Mouse (Mus musculus): Measurements from ENCODE around the gene Ccser1. TPM values are rescaled to one million over a fixed set of nuclear protein-coding genes. Genes with fewer than 3 reads are reported as not detected.

Ccser1 gene
- polyA plus RNA-seq, 1 experiment: not detected

GRCm38 (mm10) chr6:61300441-61300840 is 120.3 kb downstream of the Ccser1 start:
- Histone ChIP-seq H3K4me1 (ENCODE audit: control insufficient read depth, insufficient read depth, low read length) (no peaks in the 10 kb centered on the region), H3K4me3 (ENCODE audit: insufficient read depth, low read depth, low read length) (no peak overlapping the region), H3K27ac (ENCODE audit: insufficient read depth, low read depth, low read length) (no peak overlapping the region)
- WGBS: 87% methylated on average over 4 of the region's 4 CpGs
- TF ChIP-seq CTCF (IDR thresholded peaks at IDR 0.05; ENCODE audit: insufficient read depth, low read depth, low read length) (no peak), POLR2A (IDR thresholded peaks at IDR 0.05; ENCODE audit: insufficient read depth, low read depth, low read length) (no peak)

GRCm38 (mm10) chr6:61300975-61301374 is 120.9 kb downstream of the Ccser1 start:
- TF ChIP-seq CTCF (IDR thresholded peaks at IDR 0.05; ENCODE audit: insufficient read depth, low read depth, low read length) (no peak), POLR2A (IDR thresholded peaks at IDR 0.05; ENCODE audit: insufficient read depth, low read depth, low read length) (no peak)
- no peaks in the 10 kb centered on the region for H3K4me1 ChIP-seq (ENCODE audit: control insufficient read depth, insufficient read depth, low read length)
- WGBS: 75% methylated on average over 7 of the region's 7 CpGs

DNA sequence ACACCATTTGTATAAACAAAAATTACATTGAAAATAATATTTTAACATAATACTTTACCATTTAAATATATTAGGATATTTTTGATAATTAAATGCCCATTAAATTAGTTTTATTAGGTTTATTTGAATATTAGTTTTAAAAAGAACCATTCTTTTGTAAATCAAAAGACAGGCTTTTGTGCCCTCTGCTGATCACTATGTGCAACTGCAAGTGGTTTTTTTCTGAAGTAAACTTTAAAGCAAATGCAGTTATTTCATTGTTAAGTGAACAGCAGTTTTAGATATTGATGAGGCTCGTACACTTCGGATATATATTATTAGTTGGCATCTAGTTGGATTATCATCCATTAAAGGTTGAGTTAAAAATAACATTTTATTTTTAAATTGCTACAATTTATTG is 121.5 kb downstream of the Ccser1 start:
- Histone ChIP-seq H3K27ac (ENCODE audit: insufficient read depth, low read depth, low read length) (no peak overlapping the region), H3K4me3 (ENCODE audit: insufficient read depth, low read depth, low read length) (no peak overlapping the region), H3K4me1 (ENCODE audit: control insufficient read depth, insufficient read depth, low read length) (no peaks in the 10 kb centered on the region)
- WGBS: 16% methylated on average over 2 of the region's 2 CpGs
- no peak for TF ChIP-seq POLR2A (IDR thresholded peaks at IDR 0.05; ENCODE audit: insufficient read depth, low read depth, low read length)

More at GRCm38 (mm10) chr6:61300975-61301374, 120.9 kb downstream of the Ccser1 start:
- no peak overlapping the region for H3K27ac ChIP-seq (ENCODE audit: insufficient read depth, low read depth, low read length)
- H3K4me3 ChIP-seq (ENCODE audit: insufficient read depth, low read depth, low read length): no peak overlapping the region

DNA sequence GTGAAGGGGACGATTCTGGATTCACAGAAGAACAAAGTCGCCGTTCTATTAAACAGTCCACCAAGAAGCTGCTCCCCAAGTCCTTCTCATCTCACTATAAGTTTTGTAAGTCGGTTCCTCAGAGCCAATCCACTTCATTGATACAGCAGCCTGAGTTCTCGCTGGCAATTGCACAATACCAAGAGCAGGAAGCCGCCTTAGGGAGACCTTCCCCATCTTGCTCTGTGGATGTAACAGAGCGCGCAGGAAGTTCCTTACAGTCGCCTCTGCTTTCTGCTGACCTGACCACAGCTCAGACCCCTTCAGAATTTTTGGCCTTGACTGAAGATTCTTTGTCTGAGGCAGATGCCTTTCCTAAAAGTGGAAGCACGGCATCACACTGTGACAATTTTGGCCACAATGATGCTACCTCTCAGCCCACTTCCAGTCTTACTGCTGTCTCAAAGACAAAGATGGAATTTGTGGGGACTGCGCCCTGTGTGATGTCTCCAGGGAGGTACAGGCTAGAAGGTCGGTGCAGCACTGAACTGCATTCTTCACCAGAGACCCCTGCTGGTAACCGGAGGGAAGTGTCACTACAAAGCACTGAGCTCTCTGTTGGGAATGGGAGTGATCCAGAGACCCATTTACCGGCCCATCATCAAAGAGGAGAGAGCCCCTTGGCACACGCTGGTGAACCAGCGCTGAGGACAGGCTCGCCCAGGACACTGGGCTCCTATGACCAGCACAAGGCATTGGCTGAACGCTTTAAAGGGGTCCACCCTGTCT is 131.4 kb downstream of the Ccser1 start:
- 91% methylated on average over 18 of the region's 18 CpGs for WGBS

DNA sequence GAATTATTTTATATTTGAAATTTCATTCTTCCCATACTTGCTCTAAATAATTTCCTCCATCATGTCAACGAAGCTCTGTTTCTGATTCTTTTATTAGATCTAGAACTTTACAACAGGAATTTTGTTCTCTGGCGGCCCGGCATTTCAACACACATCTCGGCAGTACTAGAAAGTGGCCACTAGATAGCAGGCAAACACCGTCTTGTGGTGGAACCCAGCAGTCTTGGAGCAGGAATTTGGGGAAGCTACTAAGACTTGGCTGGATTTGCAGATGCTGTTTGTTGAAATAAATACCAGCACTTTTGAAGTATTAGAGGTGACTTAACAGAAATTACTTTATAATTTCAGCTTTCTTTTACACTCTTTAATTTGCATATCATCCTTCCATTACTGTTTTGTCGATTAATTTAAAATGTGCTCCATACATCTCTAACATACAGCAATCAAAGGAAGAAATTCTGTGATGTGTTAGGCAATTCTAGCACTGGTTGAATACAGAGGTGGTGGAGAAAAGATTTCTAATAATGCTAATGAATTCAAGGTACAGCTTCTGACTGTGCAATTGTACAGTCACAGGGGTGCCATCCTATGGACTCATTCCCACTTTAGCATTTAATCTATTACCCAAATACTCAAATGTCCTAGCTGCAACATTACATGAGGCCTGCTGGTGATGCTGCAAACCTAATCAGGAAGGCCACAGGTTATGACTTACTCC is 135.9 kb downstream of the Ccser1 start:
- WGBS: 18% methylated on average over 6 of the region's 6 CpGs
- Histone ChIP-seq H3K4me3 (ENCODE audit: insufficient read depth, low read depth, low read length) (no peak overlapping the region), H3K27ac (ENCODE audit: insufficient read depth, low read depth, low read length) (no peak overlapping the region), H3K4me1 (ENCODE audit: control insufficient read depth, insufficient read depth, low read length) (no peaks in the 10 kb centered on the region)
- TF ChIP-seq CTCF (IDR thresholded peaks at IDR 0.05; ENCODE audit: insufficient read depth, low read depth, low read length) (no peak), POLR2A (IDR thresholded peaks at IDR 0.05; ENCODE audit: insufficient read depth, low read depth, low read length) (no peak)

More for the DNA sequence above, 131.4 kb downstream of the Ccser1 start:
- Histone ChIP-seq H3K4me1 (ENCODE audit: control insufficient read depth, insufficient read depth, low read length) (no peaks in the 10 kb centered on the region), H3K27ac (ENCODE audit: insufficient read depth, low read depth, low read length) (no peak overlapping the region), H3K4me3 (ENCODE audit: insufficient read depth, low read depth, low read length) (no peak overlapping the region)
- no peak for TF ChIP-seq CTCF (IDR thresholded peaks at IDR 0.05; ENCODE audit: insufficient read depth, low read depth, low read length)
- no peak for TF ChIP-seq POLR2A (IDR thresholded peaks at IDR 0.05; ENCODE audit: insufficient read depth, low read depth, low read length)

DNA sequence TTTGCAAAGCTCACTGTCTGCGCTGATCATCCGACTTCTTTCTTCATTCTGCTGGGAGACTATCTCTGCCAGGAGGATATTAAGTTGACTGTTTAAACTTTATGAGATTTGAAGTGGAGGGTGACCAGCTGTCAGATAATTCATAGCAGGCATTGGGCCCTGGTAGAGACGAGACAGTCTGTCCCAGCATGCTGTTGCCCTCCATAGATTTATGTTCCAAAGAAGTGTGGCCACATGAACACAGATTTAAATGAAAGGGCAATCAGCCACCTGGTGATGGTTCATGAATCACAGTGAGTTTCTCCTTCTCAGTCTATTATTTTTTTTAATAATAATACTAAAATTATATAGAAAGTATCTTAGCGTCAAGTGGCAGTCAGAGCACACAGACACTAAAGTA is 140.7 kb downstream of the Ccser1 start:
- WGBS: 78% methylated on average over 4 of the region's 4 CpGs
- Histone ChIP-seq H3K4me3 (ENCODE audit: insufficient read depth, low read depth, low read length) (no peak overlapping the region), H3K27ac (ENCODE audit: insufficient read depth, low read depth, low read length) (no peak overlapping the region), H3K4me1 (ENCODE audit: control insufficient read depth, insufficient read depth, low read length) (no peaks in the 10 kb centered on the region)
- no peak for TF ChIP-seq POLR2A (IDR thresholded peaks at IDR 0.05; ENCODE audit: insufficient read depth, low read depth, low read length)
- no peak for TF ChIP-seq CTCF (IDR thresholded peaks at IDR 0.05; ENCODE audit: insufficient read depth, low read depth, low read length)

GRCm38 (mm10) chr6:61322328-61322727 is 142.2 kb downstream of the Ccser1 start:
- no peak for TF ChIP-seq POLR2A (IDR thresholded peaks at IDR 0.05; ENCODE audit: insufficient read depth, low read depth, low read length)
- no peak for TF ChIP-seq CTCF (IDR thresholded peaks at IDR 0.05; ENCODE audit: insufficient read depth, low read depth, low read length)

GRCm38 (mm10) chr6:61326131-61326530 is 146.0 kb downstream of the Ccser1 start:
- no peak overlapping the region for H3K4me3 ChIP-seq (ENCODE audit: insufficient read depth, low read depth, low read length)
- WGBS: 94% methylated on average over 2 of the region's 2 CpGs
- TF ChIP-seq POLR2A (IDR thresholded peaks at IDR 0.05; ENCODE audit: insufficient read depth, low read depth, low read length) (no peak), CTCF (IDR thresholded peaks at IDR 0.05; ENCODE audit: insufficient read depth, low read depth, low read length) (no peak)
- no peaks in the 10 kb centered on the region for H3K4me1 ChIP-seq (ENCODE audit: control insufficient read depth, insufficient read depth, low read length)
- H3K27ac ChIP-seq (ENCODE audit: insufficient read depth, low read depth, low read length): no peak overlapping the region

More at GRCm38 (mm10) chr6:61322328-61322727, 142.2 kb downstream of the Ccser1 start:
- WGBS: 75% methylated on average over 6 of the region's 6 CpGs
- Histone ChIP-seq H3K27ac (ENCODE audit: insufficient read depth, low read depth, low read length) (no peak overlapping the region), H3K4me1 (ENCODE audit: control insufficient read depth, insufficient read depth, low read length) (no peaks in the 10 kb centered on the region), H3K4me3 (ENCODE audit: insufficient read depth, low read depth, low read length) (no peak overlapping the region)

DNA sequence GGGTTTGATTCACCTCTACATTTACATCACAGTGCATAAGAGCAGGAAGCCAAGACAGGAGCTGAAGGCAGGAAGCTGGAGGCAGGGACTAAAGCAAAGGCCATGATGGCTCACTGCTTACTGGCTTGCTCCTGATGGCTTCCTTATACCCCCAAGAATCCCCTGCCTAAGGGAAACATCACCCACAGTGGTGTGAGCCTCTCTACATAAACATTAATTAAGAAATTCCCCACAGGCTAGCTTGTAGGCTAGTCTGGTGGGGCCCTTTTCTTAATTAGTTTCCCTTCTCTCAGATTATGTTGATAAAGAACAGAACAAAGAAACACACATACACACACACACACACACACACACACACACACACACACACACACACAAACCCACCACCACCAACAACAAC is 148.9 kb downstream of the Ccser1 start:
- Histone ChIP-seq H3K27ac (ENCODE audit: insufficient read depth, low read depth, low read length) (no peak overlapping the region), H3K4me1 (ENCODE audit: control insufficient read depth, insufficient read depth, low read length) (no peaks in the 10 kb centered on the region), H3K4me3 (ENCODE audit: insufficient read depth, low read depth, low read length) (no peak overlapping the region)
- TF ChIP-seq CTCF (IDR thresholded peaks at IDR 0.05; ENCODE audit: insufficient read depth, low read depth, low read length): no peak
- TF ChIP-seq POLR2A (IDR thresholded peaks at IDR 0.05; ENCODE audit: insufficient read depth, low read depth, low read length): no peak
